Mouse (Mus musculus): ENCODE data around the gene Syt12. TPM values are rescaled to one million over a fixed set of nuclear protein-coding genes. Genes with fewer than 3 reads are reported as not detected.

Gene Syt12
- polyA plus RNA-seq, 1 experiment: 0.82 TPM

DNA sequence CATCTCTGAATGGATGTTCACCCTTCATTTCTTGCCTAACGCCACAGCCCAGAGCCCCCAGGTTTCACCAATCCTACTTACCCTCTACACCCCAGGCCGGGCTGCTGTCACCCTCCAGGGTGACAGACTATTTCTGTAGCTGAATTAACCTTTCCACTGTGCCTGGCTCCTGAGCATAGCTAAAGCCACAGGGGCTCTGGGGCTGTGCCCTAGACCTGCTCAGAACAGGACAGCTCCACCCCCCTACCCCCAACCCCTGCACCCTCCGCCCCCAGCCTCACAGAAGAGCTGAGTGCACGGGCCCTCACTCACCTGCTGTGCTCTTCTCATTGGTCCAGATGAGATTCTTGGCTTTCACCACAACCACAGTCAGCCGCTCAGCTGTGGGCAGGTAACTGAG is 25.3 kb downstream of the Syt12 start:
- TF ChIP-seq CTCF (IDR thresholded peaks at IDR 0.05; ENCODE audit: insufficient read depth, low read length): no peak
- no peak for TF ChIP-seq POLR2A (IDR thresholded peaks at IDR 0.05; ENCODE audit: borderline replicate concordance, extremely low read depth, low read depth, low read length)
- Histone ChIP-seq H3K4me1 (ENCODE audit: control insufficient read depth, insufficient read depth, low read length) (no peaks in the 10 kb centered on the region), H3K4me3 (replicated peaks; ENCODE audit: extremely low read depth, low read depth, low read length) (no peak overlapping the region)
- 57% methylated on average over 5 of the region's 5 CpGs for WGBS
- DNase-seq: no peak

GRCm38 (mm10) chr19:4451098-4451497 is 26.1 kb downstream of the Syt12 start:
- Histone ChIP-seq H3K4me3 (replicated peaks; ENCODE audit: extremely low read depth, low read depth, low read length) (no peak overlapping the region), H3K4me1 (ENCODE audit: control insufficient read depth, insufficient read depth, low read length) (no peaks in the 10 kb centered on the region)
- 55% methylated on average over 8 of the region's 8 CpGs for WGBS
- TF ChIP-seq CTCF (IDR thresholded peaks at IDR 0.05; ENCODE audit: insufficient read depth, low read length) (no peak), POLR2A (IDR thresholded peaks at IDR 0.05; ENCODE audit: borderline replicate concordance, extremely low read depth, low read depth, low read length) (no peak)
- no peak for DNase-seq

DNA sequence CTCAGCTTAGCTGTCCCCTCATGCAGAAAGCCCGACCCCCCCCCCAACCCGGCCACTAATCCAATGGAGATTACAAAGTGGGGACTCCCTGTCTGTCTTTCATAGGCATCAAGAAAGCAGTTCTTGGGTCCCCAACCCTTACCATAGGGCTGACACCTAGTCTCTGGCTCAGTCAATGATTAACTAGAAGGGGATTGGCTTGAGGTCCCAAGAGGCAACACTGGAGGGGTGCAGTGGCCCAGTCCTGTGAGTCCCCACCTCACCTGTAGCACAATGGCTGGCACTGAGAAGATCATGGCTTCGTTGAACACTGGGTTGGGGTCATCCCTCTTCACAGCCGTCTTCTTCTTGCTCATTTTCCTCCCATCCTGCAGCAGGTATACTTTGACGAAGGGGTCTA is 26.6 kb downstream of the Syt12 start:
- no peak for TF ChIP-seq CTCF (IDR thresholded peaks at IDR 0.05; ENCODE audit: insufficient read depth, low read length)
- no peak for TF ChIP-seq POLR2A (IDR thresholded peaks at IDR 0.05; ENCODE audit: borderline replicate concordance, extremely low read depth, low read depth, low read length)
- Histone ChIP-seq H3K4me1 (ENCODE audit: control insufficient read depth, insufficient read depth, low read length) (no peaks in the 10 kb centered on the region), H3K4me3 (replicated peaks; ENCODE audit: extremely low read depth, low read depth, low read length) (no peak overlapping the region)
- WGBS: 56% methylated on average over 5 of the region's 5 CpGs
- DNase-seq: no peak

GRCm38 (mm10) chr19:4449230-4449629 is 28.0 kb downstream of the Syt12 start:
- 91% methylated on average over 9 of the region's 9 CpGs for WGBS
- no peak overlapping the region for H3K4me3 ChIP-seq (replicated peaks; ENCODE audit: extremely low read depth, low read depth, low read length)
- DNase-seq: no peak
- TF ChIP-seq POLR2A (IDR thresholded peaks at IDR 0.05; ENCODE audit: borderline replicate concordance, extremely low read depth, low read depth, low read length) (no peak), CTCF (IDR thresholded peaks at IDR 0.05; ENCODE audit: insufficient read depth, low read length) (no peak)
- no peaks in the 10 kb centered on the region for H3K4me1 ChIP-seq (ENCODE audit: control insufficient read depth, insufficient read depth, low read length)

- DNase-seq: no peak
- no peaks in the 10 kb centered on the region for H3K4me1 ChIP-seq (ENCODE audit: control insufficient read depth, insufficient read depth, low read length)
- 89% methylated on average over 9 of the region's 9 CpGs for WGBS
- H3K4me3 ChIP-seq (replicated peaks; ENCODE audit: extremely low read depth, low read depth, low read length): no peak overlapping the region
- TF ChIP-seq POLR2A (IDR thresholded peaks at IDR 0.05; ENCODE audit: borderline replicate concordance, extremely low read depth, low read depth, low read length) (no peak), CTCF (IDR thresholded peaks at IDR 0.05; ENCODE audit: insufficient read depth, low read length) (no peak)
Observed at GRCm38 (mm10) chr19:4447445-4447844, 29.8 kb downstream of the Syt12 start.

DNA sequence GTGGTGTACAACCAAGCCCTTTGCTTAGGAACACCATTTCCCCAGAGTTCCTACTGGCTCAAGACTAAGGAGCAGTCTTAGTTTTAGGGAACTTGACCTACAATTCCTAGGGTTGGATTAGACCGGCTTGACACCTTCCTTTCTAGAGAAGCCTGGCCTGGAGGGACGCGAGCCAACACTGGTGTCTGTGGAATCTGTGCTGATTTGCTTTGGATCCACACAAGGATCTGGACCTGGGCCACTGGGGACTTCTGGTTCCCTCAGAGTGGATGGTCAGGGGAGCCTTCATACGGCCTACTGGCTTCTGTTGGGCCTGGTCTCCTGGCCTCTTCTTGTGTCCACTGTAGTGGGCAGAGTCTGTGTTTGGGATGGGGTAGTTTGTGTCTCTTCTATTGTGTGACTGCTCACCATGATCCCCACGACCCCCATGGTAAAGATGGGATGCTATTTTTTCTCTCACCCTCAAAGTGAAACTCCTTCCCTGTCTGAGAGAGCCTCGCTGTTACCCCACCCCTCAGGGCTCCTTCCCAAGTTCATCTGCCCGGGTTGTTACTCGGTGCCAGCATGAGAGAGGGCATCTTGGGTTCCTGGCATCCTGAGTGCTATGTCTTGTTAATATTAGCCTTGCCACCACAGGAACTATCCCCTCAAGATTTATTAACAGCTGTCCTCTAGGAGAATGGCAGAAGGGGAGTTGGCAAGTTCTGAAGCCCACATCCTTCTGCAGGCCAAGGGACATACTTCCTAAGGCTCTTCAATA is 30.4 kb downstream of the Syt12 start:
- WGBS: 74% methylated on average over 8 of the region's 8 CpGs
- no peak for DNase-seq
- TF ChIP-seq POLR2A (IDR thresholded peaks at IDR 0.05; ENCODE audit: borderline replicate concordance, extremely low read depth, low read depth, low read length) (no peak), CTCF (IDR thresholded peaks at IDR 0.05; ENCODE audit: insufficient read depth, low read length) (no peak)
- Histone ChIP-seq H3K4me3 (replicated peaks; ENCODE audit: extremely low read depth, low read depth, low read length) (no peak overlapping the region), H3K4me1 (ENCODE audit: control insufficient read depth, insufficient read depth, low read length) (0 out of 2 replicates have a peak, but pooled peaks cover 6% of the 10 kb centered on the region)

DNA sequence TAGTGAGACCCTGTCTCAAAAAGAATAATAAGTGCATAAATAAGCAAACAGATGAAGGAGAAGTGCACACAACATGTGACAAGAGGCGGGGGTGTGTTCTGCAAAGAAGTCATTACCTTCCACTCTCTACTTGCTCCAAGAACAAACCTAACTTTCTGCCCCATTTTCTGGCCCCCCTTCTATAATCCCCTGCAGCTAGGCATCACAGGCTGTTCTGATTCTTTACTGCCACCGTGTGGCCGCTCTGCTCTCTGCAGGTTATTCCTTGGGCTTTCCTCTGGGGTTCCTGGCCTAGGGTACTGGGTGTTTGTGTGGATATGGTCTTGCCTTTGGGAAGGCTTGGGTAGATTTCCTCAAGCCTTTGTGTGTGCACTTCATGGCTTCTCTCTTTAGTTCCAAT is 34.8 kb downstream of the Syt12 start:
- peaks cover 23% of the 10 kb centered on the region for H3K4me1 ChIP-seq (ENCODE audit: control insufficient read depth, insufficient read depth, low read length)
- peak; percentile 78 for DNase-seq
- 12% methylated on average over 3 of the region's 3 CpGs for WGBS
- H3K4me3 ChIP-seq (replicated peaks; ENCODE audit: extremely low read depth, low read depth, low read length): no peak overlapping the region
- TF ChIP-seq CTCF (IDR thresholded peaks at IDR 0.05; ENCODE audit: insufficient read depth, low read length): peak; percentile 73
- TF ChIP-seq POLR2A (IDR thresholded peaks at IDR 0.05; ENCODE audit: borderline replicate concordance, extremely low read depth, low read depth, low read length): no peak

DNA sequence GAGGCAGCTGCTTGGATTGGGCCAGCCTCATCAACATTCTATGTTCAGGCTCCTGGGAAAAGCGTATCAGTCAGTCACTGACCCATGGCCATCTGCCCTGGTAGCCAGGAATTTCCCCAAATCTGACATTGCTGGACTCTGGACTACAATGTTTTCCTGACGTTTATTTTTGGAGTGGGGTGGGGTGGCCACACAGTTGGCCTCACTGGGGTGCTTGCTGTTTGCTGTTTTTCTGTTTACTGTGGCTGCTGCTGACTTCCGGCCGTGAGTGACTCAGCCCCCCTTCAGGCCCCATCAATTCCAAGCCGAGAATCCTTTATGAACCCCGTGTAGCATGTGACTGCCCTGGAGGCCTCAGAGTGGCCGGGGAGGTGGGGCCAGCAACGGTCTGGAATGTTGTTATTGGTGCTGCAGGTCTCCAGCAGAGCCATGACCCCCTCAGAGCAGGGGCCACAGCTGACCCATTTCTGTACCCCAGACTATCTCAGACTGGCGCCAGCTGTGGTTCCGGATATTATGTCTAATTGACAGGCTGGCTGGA is 35.6 kb downstream of the Syt12 start:
- DNase-seq: peak; percentile 14
- Histone ChIP-seq H3K4me1 (ENCODE audit: control insufficient read depth, insufficient read depth, low read length) (peaks cover 23% of the 10 kb centered on the region), H3K4me3 (replicated peaks; ENCODE audit: extremely low read depth, low read depth, low read length) (no peak overlapping the region)
- 27% methylated on average over 10 of the region's 10 CpGs for WGBS
- TF ChIP-seq CTCF (IDR thresholded peaks at IDR 0.05; ENCODE audit: insufficient read depth, low read length) (no peak), POLR2A (IDR thresholded peaks at IDR 0.05; ENCODE audit: borderline replicate concordance, extremely low read depth, low read depth, low read length) (no peak)

- H3K4me1 ChIP-seq (ENCODE audit: control insufficient read depth, insufficient read depth, low read length): peaks cover 23% of the 10 kb centered on the region
- TF ChIP-seq POLR2A (IDR thresholded peaks at IDR 0.05; ENCODE audit: borderline replicate concordance, extremely low read depth, low read depth, low read length) (no peak), CTCF (IDR thresholded peaks at IDR 0.05; ENCODE audit: insufficient read depth, low read length) (0 out of 2 replicates have a peak, but pooled peaks have one; percentile 19)
- no peak overlapping the region for H3K4me3 ChIP-seq (replicated peaks; ENCODE audit: extremely low read depth, low read depth, low read length)
- WGBS: 18% methylated on average over 6 of the region's 6 CpGs
- peak; percentile 55 for DNase-seq
Observed at GRCm38 (mm10) chr19:4441090-4441591, 36.1 kb downstream of the Syt12 start.

DNA sequence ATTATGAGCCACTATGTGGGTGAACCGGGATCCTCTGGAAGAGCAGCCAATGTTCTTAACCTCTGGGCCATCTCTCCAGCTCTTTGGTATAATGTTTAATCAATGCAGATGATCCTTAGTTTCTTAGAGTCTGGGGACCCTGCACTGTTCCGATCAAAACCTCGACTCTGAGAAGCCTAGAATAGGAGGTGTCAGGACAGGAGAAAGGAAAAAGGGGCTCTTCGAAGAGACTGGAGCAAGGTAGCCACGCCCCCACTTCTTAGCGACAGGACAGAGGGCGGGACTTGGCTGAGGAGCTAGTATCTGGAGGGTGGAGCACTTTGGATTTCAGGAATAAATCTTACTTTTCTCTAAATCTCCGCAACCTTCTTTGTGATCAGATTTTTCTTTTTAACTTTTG is 37.0 kb downstream of the Syt12 start:
- DNase-seq: peak; percentile 61
- peaks cover 23% of the 10 kb centered on the region for H3K4me1 ChIP-seq (ENCODE audit: control insufficient read depth, insufficient read depth, low read length)
- WGBS: 9% methylated on average over 8 of the region's 8 CpGs
- TF ChIP-seq POLR2A (IDR thresholded peaks at IDR 0.05; ENCODE audit: borderline replicate concordance, extremely low read depth, low read depth, low read length): no peak
- TF ChIP-seq CTCF (IDR thresholded peaks at IDR 0.05; ENCODE audit: insufficient read depth, low read length): no peak
- no peak overlapping the region for H3K4me3 ChIP-seq (replicated peaks; ENCODE audit: extremely low read depth, low read depth, low read length)
